Mouse (Mus musculus): Measurements from ENCODE around the gene Akr1c12. TPM values are rescaled to one million over a fixed set of nuclear protein-coding genes. Genes with fewer than 3 reads are reported as not detected.

The Akr1c12 gene
- polyA plus RNA-seq (2012; rRNA removed): not detected in 2 replicates

- Histone ChIP-seq H3K27me3 (ENCODE audit: control insufficient read depth, insufficient read depth, low read length) (no peaks in the 10 kb centered on the region), H3K4me3 (replicated peaks; ENCODE audit: insufficient read depth, low read depth, low read length) (no peak within 1 kb of the TSS), H3K4me1 (ENCODE audit: control insufficient read depth, insufficient read depth, low read length) (no peaks in the 10 kb centered on the region), H3K27ac (ENCODE audit: insufficient read depth, low read length) (no peak within 1 kb of the TSS)
- no peak for TF ChIP-seq CTCF (IDR thresholded peaks at IDR 0.05; ENCODE audit: borderline replicate concordance, insufficient read depth, low read depth, low read length)
- TF ChIP-seq POLR2A (IDR thresholded peaks at IDR 0.05; ENCODE audit: borderline replicate concordance, insufficient read depth, low read length): no peak
- 79% methylated on average over 4 of the region's 4 CpGs for WGBS
- no peak for DNase-seq
Observed at GRCm38 (mm10) chr13:4279284-4279683, at the start of gene Akr1c12. Akr1c12 (minus strand) TSS chr13:4279433.

- H3K27ac ChIP-seq (ENCODE audit: insufficient read depth, low read length): no peak overlapping the region
- no peaks in the 10 kb centered on the region for H3K27me3 ChIP-seq (ENCODE audit: control insufficient read depth, insufficient read depth, low read length)
- 79% methylated on average over 2 of the region's 2 CpGs for WGBS
- DNase-seq: no peak
- TF ChIP-seq CTCF (IDR thresholded peaks at IDR 0.05; ENCODE audit: borderline replicate concordance, insufficient read depth, low read depth, low read length): no peak
- TF ChIP-seq POLR2A (IDR thresholded peaks at IDR 0.05; ENCODE audit: borderline replicate concordance, insufficient read depth, low read length): no peak
- no peaks in the 10 kb centered on the region for H3K4me1 ChIP-seq (ENCODE audit: control insufficient read depth, insufficient read depth, low read length)
- no peak overlapping the region for H3K4me3 ChIP-seq (replicated peaks; ENCODE audit: insufficient read depth, low read depth, low read length)
Observed at GRCm38 (mm10) chr13:4318773-4319172, 39.5 kb upstream of the Akr1c12 start.

GRCm38 (mm10) chr13:4313907-4314306 is 34.7 kb upstream of the Akr1c12 start:
- TF ChIP-seq POLR2A (IDR thresholded peaks at IDR 0.05; ENCODE audit: borderline replicate concordance, insufficient read depth, low read length) (no peak), CTCF (IDR thresholded peaks at IDR 0.05; ENCODE audit: borderline replicate concordance, insufficient read depth, low read depth, low read length) (no peak)
- no peaks in the 10 kb centered on the region for H3K27me3 ChIP-seq (ENCODE audit: control insufficient read depth, insufficient read depth, low read length)
- 77% methylated on average over 2 of the region's 2 CpGs for WGBS

GRCm38 (mm10) chr13:4304861-4305565 is 25.8 kb upstream of the Akr1c12 start:
- H3K27me3 ChIP-seq (ENCODE audit: control insufficient read depth, insufficient read depth, low read length): no peaks in the 10 kb centered on the region
- no peaks in the 10 kb centered on the region for H3K4me1 ChIP-seq (ENCODE audit: control insufficient read depth, insufficient read depth, low read length)
- TF ChIP-seq CTCF (IDR thresholded peaks at IDR 0.05; ENCODE audit: borderline replicate concordance, insufficient read depth, low read depth, low read length) (no peak), POLR2A (IDR thresholded peaks at IDR 0.05; ENCODE audit: borderline replicate concordance, insufficient read depth, low read length) (no peak)
- H3K27ac ChIP-seq (ENCODE audit: insufficient read depth, low read length): no peak overlapping the region
- WGBS: 49% methylated on average over 2 of the region's 2 CpGs
- DNase-seq: no peak
- H3K4me3 ChIP-seq (replicated peaks; ENCODE audit: insufficient read depth, low read depth, low read length): no peak overlapping the region

More at GRCm38 (mm10) chr13:4313907-4314306, 34.7 kb upstream of the Akr1c12 start:
- no peak for DNase-seq
- H3K4me1 ChIP-seq (ENCODE audit: control insufficient read depth, insufficient read depth, low read length): no peaks in the 10 kb centered on the region
- no peak overlapping the region for H3K27ac ChIP-seq (ENCODE audit: insufficient read depth, low read length)
- H3K4me3 ChIP-seq (replicated peaks; ENCODE audit: insufficient read depth, low read depth, low read length): no peak overlapping the region

GRCm38 (mm10) chr13:4296991-4297390 is 17.8 kb upstream of the Akr1c12 start:
- TF ChIP-seq CTCF (IDR thresholded peaks at IDR 0.05; ENCODE audit: borderline replicate concordance, insufficient read depth, low read depth, low read length) (no peak), POLR2A (IDR thresholded peaks at IDR 0.05; ENCODE audit: borderline replicate concordance, insufficient read depth, low read length) (no peak)
- H3K27ac ChIP-seq (ENCODE audit: insufficient read depth, low read length): no peak overlapping the region
- H3K4me3 ChIP-seq (replicated peaks; ENCODE audit: insufficient read depth, low read depth, low read length): no peak overlapping the region
- WGBS: 91% methylated on average over 4 of the region's 4 CpGs
- H3K27me3 ChIP-seq (ENCODE audit: control insufficient read depth, insufficient read depth, low read length): no peaks in the 10 kb centered on the region
- no peak for DNase-seq
- no peaks in the 10 kb centered on the region for H3K4me1 ChIP-seq (ENCODE audit: control insufficient read depth, insufficient read depth, low read length)

- TF ChIP-seq POLR2A (IDR thresholded peaks at IDR 0.05; ENCODE audit: borderline replicate concordance, insufficient read depth, low read length) (no peak), CTCF (IDR thresholded peaks at IDR 0.05; ENCODE audit: borderline replicate concordance, insufficient read depth, low read depth, low read length) (no peak)
- H3K27ac ChIP-seq (ENCODE audit: insufficient read depth, low read length): no peak overlapping the region
- no peak for DNase-seq
- 34% methylated on average over 7 of the region's 7 CpGs for WGBS
- no peaks in the 10 kb centered on the region for H3K4me1 ChIP-seq (ENCODE audit: control insufficient read depth, insufficient read depth, low read length)
- H3K4me3 ChIP-seq (replicated peaks; ENCODE audit: insufficient read depth, low read depth, low read length): no peak overlapping the region
- no peaks in the 10 kb centered on the region for H3K27me3 ChIP-seq (ENCODE audit: control insufficient read depth, insufficient read depth, low read length)
Observed at GRCm38 (mm10) chr13:4281471-4282412, 2.5 kb upstream of the Akr1c12 start.

GRCm38 (mm10) chr13:4277526-4277925 is 1.7 kb downstream of the Akr1c12 start:
- TF ChIP-seq POLR2A (IDR thresholded peaks at IDR 0.05; ENCODE audit: borderline replicate concordance, insufficient read depth, low read length) (no peak), CTCF (IDR thresholded peaks at IDR 0.05; ENCODE audit: borderline replicate concordance, insufficient read depth, low read depth, low read length) (no peak)
- DNase-seq: no peak
- no peak overlapping the region for H3K4me3 ChIP-seq (replicated peaks; ENCODE audit: insufficient read depth, low read depth, low read length)
- H3K4me1 ChIP-seq (ENCODE audit: control insufficient read depth, insufficient read depth, low read length): no peaks in the 10 kb centered on the region
- H3K27me3 ChIP-seq (ENCODE audit: control insufficient read depth, insufficient read depth, low read length): no peaks in the 10 kb centered on the region
- 86% methylated on average over 2 of the region's 2 CpGs for WGBS
- no peak overlapping the region for H3K27ac ChIP-seq (ENCODE audit: insufficient read depth, low read length)

Data from cerebellum, adult 2 months (tissue).